Mouse (Mus musculus): ENCODE measurements around the gene Limk2. TPM values are rescaled to one million over a fixed set of nuclear protein-coding genes. Genes with fewer than 3 reads are reported as not detected.

Gene Limk2
- polyA plus RNA-seq, 1 experiment from 2014 or later = 62.0 TPM

DNA sequence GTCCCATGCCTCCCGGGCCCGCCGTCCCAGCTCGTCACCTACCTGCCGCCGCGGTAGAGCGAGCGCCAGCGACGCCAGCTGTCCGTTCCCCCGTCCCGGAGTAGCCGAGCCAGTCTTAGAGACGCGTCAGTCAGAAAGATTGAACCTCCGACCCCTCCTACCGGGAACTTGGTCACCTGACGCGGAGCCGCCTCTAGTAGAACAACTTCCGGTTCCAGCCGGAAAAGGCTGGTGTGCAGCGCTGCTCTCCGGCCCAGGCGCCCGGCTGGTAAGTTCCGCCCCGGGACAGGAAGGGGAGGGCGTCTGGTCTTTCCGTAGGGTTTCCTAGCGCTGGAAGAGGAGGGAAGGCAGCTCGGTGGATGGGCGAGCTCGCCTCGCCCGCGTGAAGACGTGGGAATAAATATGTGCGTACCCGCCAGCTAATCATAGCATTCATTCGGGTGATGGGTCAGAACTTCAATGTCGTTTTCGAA is 43.2 kb upstream of the Limk2 start, which contains the start of gene Rnf185:
Gene Rnf185 (minus strand): TSS at position 197 of the 473 bp plus-strand sequence.
- peak; percentile 99 for DNase-seq (ENCODE audit: low spot score)
- ATAC-seq = peak; percentile 98
- Histone ChIP-seq H3K36me3 (ENCODE audit: insufficient read depth, low read length) (no peaks in the 10 kb centered on the region), H3K4me3 (ENCODE audit: low read depth, low read length) (peak within 1 kb of the TSS; percentile 85), H3K9ac (replicated peaks; ENCODE audit: low read depth) (peak within 1 kb of the TSS; percentile 89), H3K27me3 (replicated peaks; ENCODE audit: insufficient read depth, low read length) (no peaks in the 10 kb centered on the region), H3K4me1 (ENCODE audit: insufficient read depth, low read depth, low read length) (peaks cover 7% of the 10 kb centered on the region; the same call in 1 of the 2 replicates), H3K27ac (ENCODE audit: low read length) (peak within 1 kb of the TSS; percentile 98), H3K4me2 (replicated peaks; ENCODE audit: low read depth, low read length) (peak within 1 kb of the TSS; percentile 84), H3K9me3 (ENCODE audit: low read length) (no peaks in the 10 kb centered on the region)
- under 1% methylated on average over 45 of the region's 45 CpGs for WGBS
- TF ChIP-seq EP300 (IDR thresholded peaks at IDR 0.05) (peak; percentile 75), CTCF (IDR thresholded peaks at IDR 0.05) (peak; percentile 41)

DNA sequence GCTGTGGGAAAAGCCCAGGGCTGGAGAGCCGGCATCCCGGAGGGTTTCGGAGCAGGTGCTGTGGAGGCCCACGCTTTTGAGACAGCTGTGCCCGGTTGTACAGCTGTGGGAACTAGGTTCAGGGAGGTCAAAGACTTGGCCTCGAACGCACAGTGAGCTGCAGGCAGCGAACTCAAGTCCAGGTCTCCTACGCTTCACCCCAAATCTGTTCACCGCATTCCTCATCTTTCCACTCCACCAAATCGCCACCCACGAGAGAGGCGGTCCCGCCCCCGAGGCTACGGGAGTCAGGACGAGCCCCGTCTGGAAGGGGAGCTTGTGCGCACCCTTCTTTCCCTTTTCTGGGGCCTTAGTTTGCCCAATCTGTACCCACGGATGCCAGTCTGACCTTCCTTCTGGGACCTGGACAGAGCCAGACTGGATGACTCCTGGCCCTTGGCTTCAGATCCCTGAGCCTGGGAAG is 42.7 kb upstream of the Limk2 start:
- ATAC-seq (peak; percentile 57), DNase-seq (ENCODE audit: low spot score) (peak; percentile 67)
- Histone ChIP-seq H3K27ac (ENCODE audit: low read length) (peak overlapping the region; percentile 98), H3K9ac (replicated peaks; ENCODE audit: low read depth) (peak overlapping the region; percentile 89), H3K4me2 (replicated peaks; ENCODE audit: low read depth, low read length) (peak overlapping the region; percentile 84), H3K36me3 (ENCODE audit: insufficient read depth, low read length) (no peaks in the 10 kb centered on the region), H3K4me3 (ENCODE audit: low read depth, low read length) (peak overlapping the region; percentile 85), H3K27me3 (replicated peaks; ENCODE audit: insufficient read depth, low read length) (no peaks in the 10 kb centered on the region), H3K9me3 (ENCODE audit: low read length) (no peaks in the 10 kb centered on the region), H3K4me1 (ENCODE audit: insufficient read depth, low read depth, low read length) (peaks cover 7% of the 10 kb centered on the region; the same call in 1 of the 2 replicates)
- TF ChIP-seq CTCF (IDR thresholded peaks at IDR 0.05) (no peak), EP300 (IDR thresholded peaks at IDR 0.05) (no peak)
- under 1% methylated on average over 20 of the region's 20 CpGs for WGBS

DNA sequence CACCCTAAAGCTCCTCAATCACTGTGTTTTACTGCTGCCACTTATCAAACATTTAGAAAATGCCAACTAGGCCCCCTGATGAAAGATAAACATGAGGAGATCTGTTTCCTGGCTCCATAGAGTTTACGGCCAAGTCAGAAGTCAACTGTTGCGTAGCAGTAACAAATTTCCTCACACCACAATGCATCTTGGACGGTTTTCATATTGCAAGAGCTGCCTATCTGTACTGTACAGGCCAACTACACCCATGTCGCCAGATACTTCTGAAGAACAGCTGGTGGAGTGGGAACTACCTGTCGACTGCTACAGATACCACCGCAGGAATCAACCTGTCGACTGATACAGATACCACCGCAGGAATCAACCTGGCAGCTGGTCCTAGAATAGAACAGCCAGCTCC is 35.9 kb upstream of the Limk2 start:
- Histone ChIP-seq H3K36me3 (ENCODE audit: insufficient read depth, low read length) (no peaks in the 10 kb centered on the region), H3K4me1 (ENCODE audit: insufficient read depth, low read depth, low read length) (no peaks in the 10 kb centered on the region), H3K9me3 (ENCODE audit: low read length) (no peaks in the 10 kb centered on the region), H3K27me3 (replicated peaks; ENCODE audit: insufficient read depth, low read length) (no peaks in the 10 kb centered on the region), H3K27ac (ENCODE audit: low read length) (no peak overlapping the region), H3K9ac (replicated peaks; ENCODE audit: low read depth) (no peak overlapping the region), H3K4me3 (ENCODE audit: low read depth, low read length) (no peak overlapping the region), H3K4me2 (replicated peaks; ENCODE audit: low read depth, low read length) (no peak overlapping the region)
- WGBS = 67% methylated on average over 8 of the region's 8 CpGs
- DNase-seq (ENCODE audit: low spot score) (no peak), ATAC-seq (no peak)
- no peak for TF ChIP-seq EP300 (IDR thresholded peaks at IDR 0.05)
- TF ChIP-seq CTCF (IDR thresholded peaks at IDR 0.05) = no peak

DNA sequence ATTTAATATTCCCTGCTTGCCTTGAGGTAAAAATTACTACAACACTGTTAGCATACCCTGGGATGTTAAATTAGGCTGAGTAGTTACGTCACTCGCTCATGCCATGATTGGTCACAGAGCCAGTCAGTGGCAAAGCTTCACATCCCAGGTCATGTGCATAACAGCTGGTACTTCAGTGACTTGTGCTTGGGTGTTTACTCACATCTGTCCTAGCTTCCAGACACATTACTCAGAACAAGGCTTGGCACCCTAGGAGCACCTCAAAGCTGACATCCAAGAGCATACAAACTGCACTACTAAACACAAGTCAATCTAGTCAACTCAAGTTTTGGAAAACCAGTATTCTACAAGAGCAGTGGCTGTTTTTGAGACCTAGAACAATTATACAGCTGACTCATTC is 34.1 kb upstream of the Limk2 start:
- peak; percentile 32; the same call in 1 of the 2 replicates for ATAC-seq
- WGBS = 97% methylated on average over 2 of the region's 2 CpGs
- H3K9ac ChIP-seq (replicated peaks; ENCODE audit: low read depth) = no peak overlapping the region
- DNase-seq (ENCODE audit: low spot score) = no peak
- no peaks in the 10 kb centered on the region for H3K36me3 ChIP-seq (ENCODE audit: insufficient read depth, low read length)
- H3K27ac ChIP-seq (ENCODE audit: low read length) = no peak overlapping the region
- H3K9me3 ChIP-seq (ENCODE audit: low read length) = no peaks in the 10 kb centered on the region
- H3K4me2 ChIP-seq (replicated peaks; ENCODE audit: low read depth, low read length) = no peak overlapping the region
- no peaks in the 10 kb centered on the region for H3K4me1 ChIP-seq (ENCODE audit: insufficient read depth, low read depth, low read length)
- no peak overlapping the region for H3K4me3 ChIP-seq (ENCODE audit: low read depth, low read length)
- no peaks in the 10 kb centered on the region for H3K27me3 ChIP-seq (replicated peaks; ENCODE audit: insufficient read depth, low read length)
- TF ChIP-seq CTCF (IDR thresholded peaks at IDR 0.05) = no peak
- TF ChIP-seq EP300 (IDR thresholded peaks at IDR 0.05) = no peak

DNA sequence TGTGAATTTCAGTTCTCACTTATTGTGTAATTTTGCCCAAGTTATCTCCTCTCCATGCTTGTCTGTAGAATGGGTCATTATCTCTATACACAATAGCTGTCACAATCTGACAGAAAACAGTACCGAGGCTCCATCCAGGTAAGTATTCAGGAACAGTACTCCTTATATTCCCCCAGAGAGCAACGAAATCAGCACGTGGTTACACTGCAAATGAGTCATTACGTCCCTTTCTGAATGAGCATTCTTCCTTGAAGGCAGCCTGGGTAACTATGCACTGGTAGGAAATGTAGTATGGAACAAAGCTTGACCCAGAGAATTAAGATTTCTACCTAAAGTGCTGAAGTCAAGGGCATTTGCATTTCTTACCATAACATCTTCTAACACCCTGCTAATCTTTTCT is 33.7 kb upstream of the Limk2 start:
- Histone ChIP-seq H3K4me2 (replicated peaks; ENCODE audit: low read depth, low read length) (no peak overlapping the region), H3K36me3 (ENCODE audit: insufficient read depth, low read length) (no peaks in the 10 kb centered on the region)
- 71% methylated on average over 4 of the region's 4 CpGs for WGBS

DNA sequence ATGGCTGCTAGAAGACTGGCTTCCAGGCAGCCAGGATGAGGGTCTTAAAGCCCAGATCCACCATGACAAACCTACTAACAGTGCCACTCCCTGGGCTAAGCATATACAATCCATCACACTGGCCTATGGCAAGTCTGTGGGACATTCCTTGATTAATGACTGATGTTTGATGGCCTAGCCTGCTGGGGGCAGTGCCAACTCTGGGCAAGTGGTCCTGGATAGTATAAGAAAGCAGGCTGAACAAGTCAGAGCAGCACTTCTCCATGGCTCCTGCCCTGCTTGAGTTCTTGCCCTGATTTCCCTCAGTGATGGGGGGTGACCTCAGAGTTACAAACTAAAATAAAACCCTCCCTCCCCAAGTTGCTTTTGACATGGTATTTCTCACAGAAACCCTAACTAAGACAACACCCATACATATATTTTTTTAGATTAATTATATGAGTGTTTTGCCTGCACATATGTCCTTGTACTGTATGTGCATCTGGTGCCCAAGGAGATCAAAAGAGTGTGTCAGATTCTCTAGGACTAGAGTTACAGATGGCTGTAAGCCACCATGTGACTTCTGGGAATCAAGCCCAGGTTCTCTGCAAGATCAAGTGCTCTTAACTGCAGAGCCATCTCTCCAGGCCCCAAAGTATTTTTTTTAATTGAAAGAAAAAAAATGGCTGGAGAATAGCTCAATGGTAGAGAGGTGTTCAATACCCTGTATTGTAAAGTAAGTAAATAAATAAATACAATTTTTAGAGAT is 32.9 kb upstream of the Limk2 start:
- Histone ChIP-seq H3K9ac (replicated peaks; ENCODE audit: low read depth) (no peak overlapping the region), H3K4me2 (replicated peaks; ENCODE audit: low read depth, low read length) (no peak overlapping the region), H3K9me3 (ENCODE audit: low read length) (no peaks in the 10 kb centered on the region), H3K27me3 (replicated peaks; ENCODE audit: insufficient read depth, low read length) (no peaks in the 10 kb centered on the region), H3K27ac (ENCODE audit: low read length) (no peak overlapping the region), H3K4me1 (ENCODE audit: insufficient read depth, low read depth, low read length) (no peaks in the 10 kb centered on the region), H3K4me3 (ENCODE audit: low read depth, low read length) (no peak overlapping the region), H3K36me3 (ENCODE audit: insufficient read depth, low read length) (no peaks in the 10 kb centered on the region)
- ATAC-seq (peak; percentile 68), DNase-seq (ENCODE audit: low spot score) (peak; percentile 67)
- TF ChIP-seq EP300 (IDR thresholded peaks at IDR 0.05) (peak; percentile 36; the same call in 1 of the 2 replicates), CTCF (IDR thresholded peaks at IDR 0.05) (no peak)

More for the DNA sequence above, 33.7 kb upstream of the Limk2 start:
- ATAC-seq = no peak
- Histone ChIP-seq H3K27ac (ENCODE audit: low read length) (no peak overlapping the region), H3K4me1 (ENCODE audit: insufficient read depth, low read depth, low read length) (no peaks in the 10 kb centered on the region), H3K9me3 (ENCODE audit: low read length) (no peaks in the 10 kb centered on the region), H3K27me3 (replicated peaks; ENCODE audit: insufficient read depth, low read length) (no peaks in the 10 kb centered on the region), H3K9ac (replicated peaks; ENCODE audit: low read depth) (no peak overlapping the region), H3K4me3 (ENCODE audit: low read depth, low read length) (no peak overlapping the region)
- no peak for DNase-seq (ENCODE audit: low spot score)
- TF ChIP-seq EP300 (IDR thresholded peaks at IDR 0.05) (no peak), CTCF (IDR thresholded peaks at IDR 0.05) (no peak)
